Mouse (Mus musculus) forebrain, embryonic 10.5 days (tissue): ENCODE data around the gene Cspg5. TPM values are rescaled to one million over a fixed set of nuclear protein-coding genes. Genes with fewer than 3 reads are reported as not detected.

Experiments used
- DNase-seq: peaks from one replicate; pipeline ENCODE4 v3.0.0-alpha.2; 2017; ENCODE audit warnings: low spot score; ENCODE audit errors: extremely low spot score
- H3K27ac ChIP-seq: fragments of 300-500 bp; sonication (generic); 2 replicates; pipeline ENCODE4 v1.5.1; 2016; ENCODE audit warnings: mild to moderate bottlenecking
- H3K27me3 ChIP-seq: fragments of 300-500 bp; sonication (generic); 2 replicates; pipeline ENCODE4 v1.6.1; 2016; ENCODE audit warnings: mild to moderate bottlenecking; ENCODE audit not compliant: poor library complexity, severe bottlenecking
- H3K36me3 ChIP-seq: fragments of 300-500 bp; sonication (generic); replicated peaks from 2 replicates; pipeline ENCODE4 v1.6.1; 2016; ENCODE audit warnings: mild to moderate bottlenecking, moderate library complexity
- H3K4me1 ChIP-seq: fragments of 300-500 bp; sonication (generic); 2 replicates; pipeline ENCODE4 v1.6.1; 2016
- H3K4me3 ChIP-seq: fragments of 300-500 bp; sonication (generic); 2 replicates; pipeline ENCODE4 v1.5.1; 2016; ENCODE audit warnings: mild to moderate bottlenecking, moderate library complexity
- H3K9me3 ChIP-seq: fragments of 300-500 bp; sonication (generic); 2 replicates; pipeline ENCODE4 v1.6.1; 2016; ENCODE audit warnings: mild to moderate bottlenecking, moderate library complexity
- WGBS: fragments of 180-500 bp; shearing (Covaris S2); methylation state at CpG from one replicate; pipeline ENCODE4 v1.1.7; 2016; 5-methylcytosine and 5-hydroxymethylcytosine counted together
- polyA plus RNA-seq: library from polyadenylated mRNA; unstranded; fragments of >200 nt; fragmentation: Nextera tagmentation; extraction: Ambion mirVana; gene quantifications from 2 replicates; pipeline ENCODE4 v1.2.1, GENCODE M21; 2016

The Cspg5 gene
- polyA plus RNA-seq, 1 experiment from 2014 or later = 5.4 TPM

GRCm38 (mm10) chr9:110234962-110235361 is 8.6 kb upstream of the Cspg5 start:
- no peaks in the 10 kb centered on the region for H3K27me3 ChIP-seq
- no peak overlapping the region for H3K4me3 ChIP-seq
- peaks cover 99% of the 10 kb centered on the region for H3K36me3 ChIP-seq
- no peaks in the 10 kb centered on the region for H3K9me3 ChIP-seq
- no peak overlapping the region for H3K27ac ChIP-seq
- WGBS = 96% methylated on average over 6 of the region's 6 CpGs
- no peak for DNase-seq
- H3K4me1 ChIP-seq = no peaks in the 10 kb centered on the region

DNA sequence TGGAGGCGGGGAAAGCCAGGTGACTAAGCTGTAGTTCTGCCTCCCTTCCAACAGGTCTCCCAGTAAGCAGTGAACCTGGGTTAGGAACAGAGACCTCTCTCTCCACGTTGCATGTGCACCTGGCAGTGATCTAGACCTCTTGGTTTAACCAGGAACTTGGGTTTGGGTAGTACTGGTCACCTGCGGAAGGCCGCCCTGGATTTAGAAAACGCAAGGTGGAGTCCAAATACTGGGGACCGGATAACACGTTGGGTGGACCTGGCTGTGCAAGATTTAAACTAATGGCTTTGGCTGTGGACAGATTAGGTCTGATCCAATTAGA is 945 bp downstream of the Cspg5 start:
- no peak for DNase-seq
- H3K4me1 ChIP-seq = peaks cover 38% of the 10 kb centered on the region
- WGBS = 21% methylated on average over 7 of the region's 7 CpGs
- H3K4me3 ChIP-seq = peak overlapping the region; percentile 76
- H3K9me3 ChIP-seq = no peaks in the 10 kb centered on the region
- H3K27me3 ChIP-seq = peaks cover 56% of the 10 kb centered on the region
- H3K36me3 ChIP-seq = peaks cover 45% of the 10 kb centered on the region
- H3K27ac ChIP-seq = peak overlapping the region; percentile 85

DNA sequence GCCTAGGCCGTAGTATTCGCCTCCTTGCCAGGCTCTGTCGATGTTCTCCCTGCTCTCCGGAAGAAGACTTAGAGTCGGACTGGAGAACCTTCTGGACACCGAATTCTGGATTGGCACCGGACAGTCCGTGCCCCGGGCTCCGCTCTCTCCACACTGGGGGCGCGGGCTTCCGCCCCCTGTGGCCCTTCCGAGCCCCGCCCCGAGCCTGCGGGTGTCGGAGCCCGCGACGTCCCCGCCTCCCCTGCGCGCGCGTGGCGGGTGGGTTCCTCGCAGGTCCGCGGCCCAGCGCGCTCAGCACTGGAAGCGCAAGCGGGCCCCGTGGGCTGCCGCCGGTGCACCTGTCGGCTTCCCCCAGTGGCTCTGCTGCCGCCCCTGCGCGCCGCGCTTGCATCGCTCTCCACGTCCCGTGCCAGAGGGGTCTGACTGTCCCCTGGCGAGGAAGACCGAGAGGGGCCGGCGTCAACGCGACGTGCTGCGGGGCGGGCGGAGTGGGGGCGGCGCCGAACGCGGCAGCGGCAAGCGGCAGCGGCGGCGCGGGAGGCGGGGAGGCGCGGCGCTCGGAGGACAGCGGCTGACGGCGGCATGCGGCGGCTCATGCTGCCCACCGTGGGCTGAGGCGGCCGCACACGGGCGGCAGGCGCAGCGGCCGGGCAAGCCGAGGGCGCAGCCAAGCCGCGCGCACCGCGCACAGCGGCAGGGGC is 1.5 kb downstream of the Cspg5 start:
- Histone ChIP-seq H3K36me3 (peaks cover 41% of the 10 kb centered on the region), H3K9me3 (no peaks in the 10 kb centered on the region), H3K27ac (peak overlapping the region; percentile 85), H3K4me3 (peak overlapping the region; percentile 76), H3K4me1 (peaks cover 43% of the 10 kb centered on the region), H3K27me3 (peaks cover 56% of the 10 kb centered on the region)
- 2% methylated on average over 93 of the region's 93 CpGs for WGBS
- peak; percentile 53 for DNase-seq

GRCm38 (mm10) chr9:110245590-110246320 is 2.2 kb downstream of the Cspg5 start:
- peaks cover 50% of the 10 kb centered on the region for H3K4me1 ChIP-seq
- 3% methylated on average over 36 of the region's 40 CpGs for WGBS
- peak overlapping the region; percentile 76 for H3K4me3 ChIP-seq
- H3K27ac ChIP-seq = peak overlapping the region; percentile 85
- peaks cover 34% of the 10 kb centered on the region for H3K36me3 ChIP-seq
- H3K27me3 ChIP-seq = peaks cover 56% of the 10 kb centered on the region
- peak; percentile 61 for DNase-seq
- H3K9me3 ChIP-seq = no peaks in the 10 kb centered on the region

- H3K36me3 ChIP-seq = peaks cover 28% of the 10 kb centered on the region
- H3K9me3 ChIP-seq = no peaks in the 10 kb centered on the region
- H3K27ac ChIP-seq = peak overlapping the region; percentile 85
- H3K27me3 ChIP-seq = peaks cover 56% of the 10 kb centered on the region
- DNase-seq = no peak
- peaks cover 56% of the 10 kb centered on the region for H3K4me1 ChIP-seq
- H3K4me3 ChIP-seq = peak overlapping the region; percentile 76
- WGBS = 50% methylated on average over 13 of the region's 13 CpGs
Measured at GRCm38 (mm10) chr9:110246321-110246640, 2.7 kb downstream of the Cspg5 start.

GRCm38 (mm10) chr9:110247049-110247448 is 3.5 kb downstream of the Cspg5 start:
- DNase-seq = no peak
- Histone ChIP-seq H3K4me1 (peaks cover 60% of the 10 kb centered on the region), H3K9me3 (no peaks in the 10 kb centered on the region), H3K27ac (no peak overlapping the region), H3K4me3 (no peak overlapping the region), H3K36me3 (peaks cover 21% of the 10 kb centered on the region), H3K27me3 (peaks cover 52% of the 10 kb centered on the region)
- 90% methylated on average over 10 of the region's 10 CpGs for WGBS

DNA sequence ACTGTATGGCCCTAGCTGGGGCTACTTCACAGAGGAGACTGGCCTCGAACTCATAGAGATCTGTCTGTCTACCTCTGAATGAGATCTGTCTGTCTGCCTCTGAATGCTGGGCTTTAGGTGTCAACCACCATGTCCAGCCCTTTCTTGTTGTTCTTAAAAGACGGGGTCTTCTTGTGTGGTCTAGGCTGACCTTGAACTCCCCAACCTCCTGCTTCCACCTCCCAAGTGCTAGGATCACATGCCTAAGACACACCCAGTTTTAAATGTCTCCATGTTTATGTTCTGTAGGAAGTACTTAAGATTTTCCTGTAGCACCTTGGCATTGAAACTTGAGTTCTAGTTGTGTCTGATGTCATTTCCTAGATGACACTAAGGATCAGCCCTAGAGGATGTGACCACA is 5.3 kb downstream of the Cspg5 start:
- no peaks in the 10 kb centered on the region for H3K9me3 ChIP-seq
- H3K4me1 ChIP-seq = peaks cover 60% of the 10 kb centered on the region
- H3K27ac ChIP-seq = peak overlapping the region; percentile 92
- H3K27me3 ChIP-seq = peaks cover 34% of the 10 kb centered on the region
- 82% methylated on average over 2 of the region's 2 CpGs for WGBS
- H3K4me3 ChIP-seq = no peak overlapping the region; the same call in 1 of the 2 replicates
- DNase-seq = no peak
- H3K36me3 ChIP-seq = peaks cover 12% of the 10 kb centered on the region; the same call in 1 of the 2 replicates

- H3K4me1 ChIP-seq = peaks cover 54% of the 10 kb centered on the region
- no peaks in the 10 kb centered on the region for H3K9me3 ChIP-seq
- peaks cover 12% of the 10 kb centered on the region; the same call in 1 of the 2 replicates for H3K36me3 ChIP-seq
- peaks cover 23% of the 10 kb centered on the region for H3K27me3 ChIP-seq
- H3K27ac ChIP-seq = peak overlapping the region; percentile 92
- 9% methylated on average over 11 of the region's 11 CpGs for WGBS
- peak; percentile 73 for DNase-seq
- peak overlapping the region; percentile 34; the same call in 1 of the 2 replicates for H3K4me3 ChIP-seq
Measured at GRCm38 (mm10) chr9:110249823-110250543, 6.4 kb downstream of the Cspg5 start.

DNA sequence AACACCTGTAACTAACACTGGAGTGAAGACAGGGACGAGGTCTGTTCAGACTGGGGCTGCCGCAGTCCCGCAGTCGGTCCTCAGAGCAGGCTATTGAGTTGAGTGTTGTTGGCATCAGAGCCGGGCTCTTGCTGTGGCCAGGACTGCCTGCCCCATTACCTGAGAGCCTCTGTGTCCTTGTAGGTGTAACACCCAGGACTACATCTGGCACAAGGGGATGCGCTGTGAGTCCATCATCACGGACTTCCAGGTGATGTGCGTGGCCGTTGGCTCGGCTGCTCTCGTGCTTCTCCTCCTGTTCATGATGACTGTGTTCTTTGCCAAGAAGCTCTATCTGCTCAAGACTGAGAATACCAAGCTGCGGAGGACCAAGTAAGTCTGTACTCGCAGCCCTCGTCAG is 7.2 kb downstream of the Cspg5 start:
- peaks cover 54% of the 10 kb centered on the region for H3K4me1 ChIP-seq
- H3K36me3 ChIP-seq = peaks cover 12% of the 10 kb centered on the region; the same call in 1 of the 2 replicates
- peaks cover 15% of the 10 kb centered on the region for H3K27me3 ChIP-seq
- DNase-seq = no peak
- H3K4me3 ChIP-seq = peak overlapping the region; percentile 34; the same call in 1 of the 2 replicates
- peak overlapping the region; percentile 92 for H3K27ac ChIP-seq
- no peaks in the 10 kb centered on the region for H3K9me3 ChIP-seq
- WGBS = 90% methylated on average over 14 of the region's 14 CpGs

- DNase-seq = peak; percentile 65
- Histone ChIP-seq H3K27me3 (no peaks in the 10 kb centered on the region), H3K9me3 (no peaks in the 10 kb centered on the region), H3K36me3 (peaks cover 2% of the 10 kb centered on the region; the same call in 1 of the 2 replicates), H3K4me1 (peaks cover 38% of the 10 kb centered on the region), H3K4me3 (peak overlapping the region; percentile 1; the same call in 1 of the 2 replicates), H3K27ac (peak overlapping the region; percentile 81)
- WGBS = 57% methylated on average over 15 of the region's 15 CpGs
Measured at GRCm38 (mm10) chr9:110255407-110256019, 11.9 kb downstream of the Cspg5 start.

- WGBS = 90% methylated on average over 6 of the region's 6 CpGs
- DNase-seq = no peak
- Histone ChIP-seq H3K36me3 (peaks cover 8% of the 10 kb centered on the region; the same call in 1 of the 2 replicates), H3K4me3 (no peak overlapping the region), H3K4me1 (peaks cover 26% of the 10 kb centered on the region), H3K27ac (peak overlapping the region; percentile 59), H3K9me3 (no peaks in the 10 kb centered on the region), H3K27me3 (no peaks in the 10 kb centered on the region)
Measured at GRCm38 (mm10) chr9:110258646-110259045, 15.1 kb downstream of the Cspg5 start.

DNA sequence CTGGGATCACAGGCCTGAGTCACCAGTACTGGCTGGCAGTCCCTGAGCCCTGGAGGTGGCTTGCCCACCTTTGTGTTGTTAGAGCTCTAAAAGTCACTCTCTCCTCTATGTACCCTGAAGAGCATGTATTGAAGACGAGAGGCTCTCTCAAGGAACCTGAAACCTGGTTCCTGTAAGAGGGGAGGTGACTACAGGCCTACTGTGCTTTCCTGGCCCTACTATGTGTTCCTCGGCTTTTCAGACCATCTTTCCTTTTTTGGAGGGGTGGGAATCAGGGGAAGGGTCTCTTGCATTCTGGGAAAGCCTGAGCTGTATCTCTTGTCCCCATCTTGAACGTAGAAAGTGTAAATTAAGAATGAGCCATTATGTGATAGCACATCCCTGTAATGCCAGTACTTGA is 15.5 kb downstream of the Cspg5 start:
- no peak for DNase-seq
- H3K4me3 ChIP-seq = no peak overlapping the region
- 84% methylated on average over 3 of the region's 3 CpGs for WGBS
- H3K4me1 ChIP-seq = peaks cover 26% of the 10 kb centered on the region
- H3K9me3 ChIP-seq = no peaks in the 10 kb centered on the region
- H3K27me3 ChIP-seq = no peaks in the 10 kb centered on the region
- peak overlapping the region; percentile 59 for H3K27ac ChIP-seq
- H3K36me3 ChIP-seq = peaks cover 8% of the 10 kb centered on the region; the same call in 1 of the 2 replicates
